Mouse (Mus musculus): ENCODE data around the gene Runx1. TPM values are rescaled to one million over a fixed set of nuclear protein-coding genes. Genes with fewer than 3 reads are reported as not detected.
A peak's percentile ranks its signal among the peaks of the same experiment; 100 is the strongest.

The Runx1 gene
- polyA plus RNA-seq, 1 experiment, result not detected

GRCm38 (mm10) chr16:92707712-92708111 is 118.2 kb downstream of the Runx1 start:
- Histone ChIP-seq H3K4me1 (ENCODE audit: control insufficient read depth, insufficient read depth, low read length) (no peaks in the 10 kb centered on the region), H3K4me3 (ENCODE audit: insufficient read depth, low read depth, low read length) (no peak overlapping the region), H3K27ac (ENCODE audit: insufficient read depth, low read depth, low read length) (no peak overlapping the region)
- WGBS, result 81% methylated on average over 4 of the region's 4 CpGs
- TF ChIP-seq POLR2A (IDR thresholded peaks at IDR 0.05; ENCODE audit: insufficient read depth, low read depth, low read length), result no peak
- TF ChIP-seq CTCF (IDR thresholded peaks at IDR 0.05; ENCODE audit: insufficient read depth, low read depth, low read length), result no peak

- TF ChIP-seq CTCF (IDR thresholded peaks at IDR 0.05; ENCODE audit: insufficient read depth, low read depth, low read length), result no peak
- no peak for TF ChIP-seq POLR2A (IDR thresholded peaks at IDR 0.05; ENCODE audit: insufficient read depth, low read depth, low read length)
- H3K27ac ChIP-seq (ENCODE audit: insufficient read depth, low read depth, low read length), result no peak overlapping the region
- no peak overlapping the region for H3K4me3 ChIP-seq (ENCODE audit: insufficient read depth, low read depth, low read length)
- WGBS, result 84% methylated on average over 2 of the region's 2 CpGs
- H3K4me1 ChIP-seq (ENCODE audit: control insufficient read depth, insufficient read depth, low read length), result no peaks in the 10 kb centered on the region
These were observed 118.8 kb downstream of the Runx1 start for GRCm38 (mm10) chr16:92707146-92707545.

- no peak for TF ChIP-seq POLR2A (IDR thresholded peaks at IDR 0.05; ENCODE audit: insufficient read depth, low read depth, low read length)
- no peak for TF ChIP-seq CTCF (IDR thresholded peaks at IDR 0.05; ENCODE audit: insufficient read depth, low read depth, low read length)
- Histone ChIP-seq H3K4me3 (ENCODE audit: insufficient read depth, low read depth, low read length) (no peak overlapping the region), H3K4me1 (ENCODE audit: control insufficient read depth, insufficient read depth, low read length) (no peaks in the 10 kb centered on the region), H3K27ac (ENCODE audit: insufficient read depth, low read depth, low read length) (no peak overlapping the region)
- WGBS, result 71% methylated on average over 7 of the region's 7 CpGs
These were observed 120.1 kb downstream of the Runx1 start for GRCm38 (mm10) chr16:92705564-92706458.

DNA sequence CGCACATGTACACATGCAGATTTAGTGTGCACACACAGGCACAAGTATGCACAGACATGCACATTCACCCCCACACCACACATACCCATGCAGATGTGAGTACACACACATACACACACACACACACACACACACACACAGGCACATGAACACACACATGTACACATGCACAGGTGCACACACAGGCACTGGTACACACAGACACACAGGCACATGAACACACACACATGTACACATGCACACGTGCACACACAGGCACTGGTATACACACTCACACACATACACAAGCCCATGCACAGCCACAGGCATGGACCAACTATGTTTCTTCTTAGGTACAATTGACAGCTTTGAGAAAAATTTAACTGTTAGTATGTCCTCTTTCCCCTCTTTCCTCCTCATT is 122.1 kb downstream of the Runx1 start:
- WGBS, result 98% methylated on average over 2 of the region's 2 CpGs
- TF ChIP-seq POLR2A (IDR thresholded peaks at IDR 0.05; ENCODE audit: insufficient read depth, low read depth, low read length) (no peak), CTCF (IDR thresholded peaks at IDR 0.05; ENCODE audit: insufficient read depth, low read depth, low read length) (no peak)
- no peak overlapping the region for H3K27ac ChIP-seq (ENCODE audit: insufficient read depth, low read depth, low read length)
- no peak overlapping the region for H3K4me3 ChIP-seq (ENCODE audit: insufficient read depth, low read depth, low read length)
- H3K4me1 ChIP-seq (ENCODE audit: control insufficient read depth, insufficient read depth, low read length), result no peaks in the 10 kb centered on the region

DNA sequence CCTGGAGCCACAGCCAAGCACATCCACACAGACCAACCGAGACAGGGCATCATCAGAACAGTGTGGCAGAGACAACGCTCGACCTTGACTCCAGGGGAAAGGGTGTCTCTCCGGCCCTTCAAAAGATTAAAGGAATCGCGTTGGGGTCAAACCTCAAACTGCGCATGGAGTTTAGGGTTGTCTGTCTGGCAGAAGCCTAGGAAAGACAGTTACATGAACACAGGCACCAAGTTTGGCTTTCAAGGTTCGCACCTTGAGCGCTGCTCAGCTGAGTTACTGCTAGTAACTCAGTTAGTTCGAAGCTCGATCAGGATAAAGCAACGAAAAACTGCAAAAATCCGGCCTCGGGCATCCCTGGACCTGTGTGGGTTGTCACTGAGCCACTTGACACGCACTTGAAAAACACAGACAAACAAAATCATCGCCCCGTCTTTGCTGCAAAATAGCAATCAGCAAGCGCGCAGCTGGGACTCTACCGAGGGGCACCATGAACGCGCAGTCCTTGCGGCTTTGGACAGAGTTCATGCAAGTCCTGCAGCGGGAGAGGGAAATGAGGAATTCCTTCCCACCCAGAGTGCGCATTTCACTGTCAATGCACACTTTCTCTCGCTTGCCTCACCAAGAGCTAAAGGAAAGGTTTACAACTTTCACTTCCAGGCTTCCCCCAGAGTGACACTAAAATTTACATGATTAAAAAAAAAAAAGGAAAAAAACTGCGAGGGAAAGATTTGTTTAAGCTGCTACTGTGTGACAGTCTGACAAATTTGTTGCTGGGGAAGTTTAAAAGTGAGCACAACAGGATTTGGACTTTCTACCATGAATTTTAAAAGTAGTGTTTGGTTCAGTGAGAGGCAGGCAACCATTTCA is 126.2 kb downstream of the Runx1 start:
- TF ChIP-seq POLR2A (IDR thresholded peaks at IDR 0.05; ENCODE audit: insufficient read depth, low read depth, low read length), result no peak
- no peak for TF ChIP-seq CTCF (IDR thresholded peaks at IDR 0.05; ENCODE audit: insufficient read depth, low read depth, low read length)
- Histone ChIP-seq H3K27ac (ENCODE audit: insufficient read depth, low read depth, low read length) (no peak overlapping the region), H3K4me3 (ENCODE audit: insufficient read depth, low read depth, low read length) (no peak overlapping the region), H3K4me1 (ENCODE audit: control insufficient read depth, insufficient read depth, low read length) (peaks cover 20% of the 10 kb centered on the region)
- 12% methylated on average over 27 of the region's 27 CpGs for WGBS

DNA sequence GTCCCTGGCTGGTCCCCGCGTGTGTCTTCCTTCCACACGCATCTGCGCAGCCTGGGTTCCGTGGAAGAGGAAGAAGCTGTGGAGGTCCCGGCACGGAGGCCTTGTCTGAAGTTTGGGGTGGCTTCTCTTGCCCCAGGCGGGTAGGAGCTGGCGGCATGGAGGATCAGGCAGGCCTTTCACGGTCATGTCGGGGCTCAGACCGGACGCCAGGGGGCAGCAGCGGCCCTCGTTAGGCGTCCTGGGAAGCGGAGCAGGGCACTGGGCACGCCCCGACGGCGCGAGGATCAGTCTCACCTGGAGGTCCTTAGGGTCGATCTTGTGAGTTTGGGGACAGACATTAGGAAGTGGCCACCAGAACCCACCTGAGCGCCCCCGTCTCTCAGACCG is 127.3 kb downstream of the Runx1 start:
- under 1% methylated on average over 26 of the region's 26 CpGs for WGBS

DNA sequence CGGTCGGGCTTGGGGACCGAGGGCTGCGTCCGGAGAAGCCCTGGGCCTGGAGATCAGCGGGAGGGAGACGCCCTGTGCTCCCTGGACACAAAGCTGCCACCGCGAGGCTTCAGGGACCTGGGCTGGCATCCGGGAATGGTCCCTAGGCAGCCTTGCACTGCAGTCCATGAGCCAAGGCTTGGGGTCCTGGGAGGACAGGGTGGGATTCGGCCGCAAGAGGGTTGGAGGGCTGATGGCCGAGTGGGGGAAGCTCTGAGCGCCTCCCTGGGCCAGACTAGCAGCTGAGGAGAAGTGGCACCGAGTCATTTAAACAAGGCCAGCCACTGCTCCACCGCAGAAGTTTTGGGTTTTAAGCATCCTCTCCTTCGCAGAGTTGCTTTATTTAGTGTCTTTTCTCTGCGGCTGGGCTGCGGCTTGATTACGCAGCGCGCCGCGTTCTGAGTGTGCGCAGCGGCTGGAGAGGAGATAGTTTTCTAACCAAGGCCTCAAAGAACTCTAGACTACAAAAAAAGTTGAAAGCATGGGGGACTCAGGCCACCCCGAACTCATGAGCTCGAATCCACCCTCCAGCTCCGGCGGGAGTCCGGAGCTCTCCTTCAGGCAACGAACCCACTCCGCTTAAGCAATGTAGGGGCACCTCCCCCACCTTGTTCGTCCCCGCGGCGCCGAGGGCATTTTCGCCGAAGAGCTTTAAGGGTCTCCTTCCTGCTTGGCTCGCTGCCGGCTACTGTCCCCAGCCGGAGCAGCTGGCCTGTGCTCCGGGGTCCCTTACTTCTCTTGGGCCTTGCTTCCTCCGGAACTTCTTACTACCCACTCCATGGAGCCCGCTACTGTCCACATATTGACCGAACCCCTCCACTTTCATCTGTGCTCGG is 128.0 kb downstream of the Runx1 start:
- no peak overlapping the region for H3K27ac ChIP-seq (ENCODE audit: insufficient read depth, low read depth, low read length)
- WGBS, result 2% methylated on average over 48 of the region's 48 CpGs
- peak overlapping the region; percentile 35 for H3K4me3 ChIP-seq (ENCODE audit: insufficient read depth, low read depth, low read length)
- peaks cover 20% of the 10 kb centered on the region for H3K4me1 ChIP-seq (ENCODE audit: control insufficient read depth, insufficient read depth, low read length)
- no peak for TF ChIP-seq POLR2A (IDR thresholded peaks at IDR 0.05; ENCODE audit: insufficient read depth, low read depth, low read length)

More for the DNA sequence above, 127.3 kb downstream of the Runx1 start:
- TF ChIP-seq POLR2A (IDR thresholded peaks at IDR 0.05; ENCODE audit: insufficient read depth, low read depth, low read length), result no peak
- TF ChIP-seq CTCF (IDR thresholded peaks at IDR 0.05; ENCODE audit: insufficient read depth, low read depth, low read length), result peak; percentile 99
- Histone ChIP-seq H3K4me3 (ENCODE audit: insufficient read depth, low read depth, low read length) (peak overlapping the region; percentile 35), H3K4me1 (ENCODE audit: control insufficient read depth, insufficient read depth, low read length) (peaks cover 20% of the 10 kb centered on the region), H3K27ac (ENCODE audit: insufficient read depth, low read depth, low read length) (no peak overlapping the region)

DNA sequence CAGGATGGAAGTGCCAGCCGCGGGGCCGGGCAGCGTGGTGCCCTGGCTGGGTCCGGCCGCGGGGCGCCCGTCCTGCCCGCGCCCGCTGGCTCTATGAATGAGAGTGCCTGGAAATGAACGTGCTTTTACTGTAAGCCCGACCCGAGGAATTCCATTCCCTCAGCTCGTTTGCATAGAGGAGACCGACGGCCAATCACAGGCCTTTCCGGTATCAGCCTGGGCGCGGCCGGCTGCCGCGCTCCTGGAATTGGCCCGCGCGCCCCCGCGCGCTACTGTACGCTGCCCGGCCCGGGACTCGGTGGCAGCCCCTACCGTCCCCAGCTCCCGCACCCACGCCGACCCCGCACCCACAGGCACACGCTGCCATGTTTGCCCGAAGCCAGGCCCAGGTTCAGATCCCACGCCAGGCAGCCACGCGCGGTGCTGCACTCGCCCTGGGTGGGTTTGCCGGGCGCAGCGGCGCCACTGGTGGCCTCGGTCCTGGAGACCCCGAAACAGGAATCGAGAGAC is 128.7 kb downstream of the Runx1 start:
- TF ChIP-seq POLR2A (IDR thresholded peaks at IDR 0.05; ENCODE audit: insufficient read depth, low read depth, low read length) (0 out of 2 replicates have a peak, but pooled peaks have one; percentile 18), CTCF (IDR thresholded peaks at IDR 0.05; ENCODE audit: insufficient read depth, low read depth, low read length) (no peak)
- Histone ChIP-seq H3K4me1 (ENCODE audit: control insufficient read depth, insufficient read depth, low read length) (peaks cover 20% of the 10 kb centered on the region), H3K4me3 (ENCODE audit: insufficient read depth, low read depth, low read length) (peak overlapping the region; percentile 35), H3K27ac (ENCODE audit: insufficient read depth, low read depth, low read length) (no peak overlapping the region)
- 3% methylated on average over 53 of the region's 53 CpGs for WGBS

Measured in olfactory bulb, adult 2 months (tissue).